Mouse (Mus musculus) neural tube, embryonic 15.5 days (tissue): Measurements from ENCODE around the gene Mcmbp. TPM values are rescaled to one million over a fixed set of nuclear protein-coding genes. Genes with fewer than 3 reads are reported as not detected.

Experiments
- ATAC-seq: fragments of 200-750 bp; cut with Nextera tagmentation; 2 replicates; pipeline ENCODE4 v1.8.0; 2017; ENCODE audit warnings: mild to moderate bottlenecking, moderate TSS enrichment, moderate library complexity; ENCODE audit not compliant: low FRiP score
- H3K27ac ChIP-seq: fragments of 300-500 bp; sonication (generic); replicated peaks from 2 replicates; pipeline ENCODE4 v1.5.1; 2015; ENCODE audit warnings: mild to moderate bottlenecking, inconsistent platforms
- H3K27me3 ChIP-seq: fragments of 300-500 bp; sonication (generic); replicated peaks from 2 replicates; pipeline ENCODE4 v1.6.1; 2015; ENCODE audit warnings: inconsistent platforms
- H3K36me3 ChIP-seq: fragments of 300-500 bp; sonication (generic); 2 replicates; pipeline ENCODE4 v1.6.1; 2015; ENCODE audit warnings: inconsistent platforms
- H3K4me1 ChIP-seq: fragments of 300-500 bp; sonication (generic); 2 replicates; pipeline ENCODE4 v1.6.1; 2015; ENCODE audit warnings: inconsistent platforms
- H3K4me2 ChIP-seq: fragments of 300-500 bp; sonication (generic); 2 replicates; pipeline ENCODE4 v1.6.1; 2015; ENCODE audit warnings: inconsistent platforms, mild to moderate bottlenecking, moderate library complexity
- H3K4me3 ChIP-seq: fragments of 300-500 bp; sonication (generic); replicated peaks from 2 replicates; pipeline ENCODE4 v1.5.1; 2015; ENCODE audit warnings: mild to moderate bottlenecking, inconsistent platforms
- H3K9ac ChIP-seq: fragments of 300-500 bp; sonication (generic); replicated peaks from 2 replicates; pipeline ENCODE4 v1.6.1; 2015; ENCODE audit warnings: mild to moderate bottlenecking, inconsistent platforms
- H3K9me3 ChIP-seq: fragments of 300-500 bp; sonication (generic); replicated peaks from 2 replicates; pipeline ENCODE4 v1.6.1; 2016; ENCODE audit warnings: inconsistent platforms
- WGBS: fragments of 180-500 bp; shearing (Covaris S2); methylation state at CpG from one replicate; pipeline ENCODE4 v1.1.7; 2015; ENCODE audit warnings: mixed read lengths; 5-methylcytosine and 5-hydroxymethylcytosine counted together
- polyA plus RNA-seq: library from polyadenylated mRNA; unstranded; fragments of >200 nt; fragmentation: Nextera tagmentation; extraction: Ambion mirVana; gene quantifications from 2 replicates; pipeline ENCODE4 v1.2.1, GENCODE M21; 2015

The Mcmbp gene
- polyA plus RNA-seq, 1 experiment from 2014 or later: 39.5 TPM

- Histone ChIP-seq H3K27ac (peak within 1 kb of the TSS; percentile 82), H3K27me3 (0 out of 2 replicates have a peak, but pooled peaks cover 4% of the 10 kb centered on the region), H3K9me3 (no peaks in the 10 kb centered on the region), H3K4me3 (peak within 1 kb of the TSS; percentile 69), H3K36me3 (peaks cover under 1% of the 10 kb centered on the region; the same call in 1 of the 2 replicates), H3K4me2 (peak within 1 kb of the TSS; percentile 86), H3K9ac (peak within 1 kb of the TSS; percentile 86), H3K4me1 (peaks cover 50% of the 10 kb centered on the region)
- peak; percentile 90 for ATAC-seq
- WGBS: under 1% methylated on average over 55 of the region's 55 CpGs
Measured at GRCm38 (mm10) chr7:128744684-128745485, 4.6 kb upstream of the Mcmbp start, which contains the start of gene Sec23ip. TSS of gene Sec23ip (plus strand) at chr7:128744943.

- Histone ChIP-seq H3K27me3 (0 out of 2 replicates have a peak, but pooled peaks cover 4% of the 10 kb centered on the region), H3K4me3 (peak overlapping the region; percentile 69), H3K9ac (no peak overlapping the region), H3K27ac (peak overlapping the region; percentile 75), H3K4me2 (peak overlapping the region; percentile 86), H3K36me3 (no peaks in the 10 kb centered on the region), H3K9me3 (no peaks in the 10 kb centered on the region), H3K4me1 (peaks cover 52% of the 10 kb centered on the region)
- WGBS: 62% methylated on average over 2 of the region's 2 CpGs
- no peak for ATAC-seq
Measured at GRCm38 (mm10) chr7:128743898-128744297, 3.6 kb upstream of the Mcmbp start.

GRCm38 (mm10) chr7:128739462-128740277 is 625 bp downstream of the Mcmbp start:
- peak overlapping the region; percentile 92 for H3K27ac ChIP-seq
- H3K4me2 ChIP-seq: peak overlapping the region; percentile 71
- no peaks in the 10 kb centered on the region; the same call in 1 of the 2 replicates for H3K36me3 ChIP-seq
- H3K27me3 ChIP-seq: 0 out of 2 replicates have a peak, but pooled peaks cover 4% of the 10 kb centered on the region
- peak overlapping the region; percentile 95 for H3K9ac ChIP-seq
- H3K9me3 ChIP-seq: no peaks in the 10 kb centered on the region
- H3K4me3 ChIP-seq: peak overlapping the region; percentile 99
- under 1% methylated on average over 75 of the region's 80 CpGs for WGBS
- ATAC-seq: peak; percentile 51
- H3K4me1 ChIP-seq: peaks cover 30% of the 10 kb centered on the region

- peak overlapping the region; percentile 99 for H3K4me3 ChIP-seq
- H3K36me3 ChIP-seq: no peaks in the 10 kb centered on the region; the same call in 1 of the 2 replicates
- no peaks in the 10 kb centered on the region for H3K9me3 ChIP-seq
- peak overlapping the region; percentile 92 for H3K27ac ChIP-seq
- peak overlapping the region; percentile 95 for H3K9ac ChIP-seq
- H3K27me3 ChIP-seq: 0 out of 2 replicates have a peak, but pooled peaks cover 4% of the 10 kb centered on the region
- H3K4me2 ChIP-seq: peak overlapping the region; percentile 71
- no peak for ATAC-seq
- WGBS: 1% methylated on average over 15 of the region's 15 CpGs
- H3K4me1 ChIP-seq: peaks cover 28% of the 10 kb centered on the region
Measured at GRCm38 (mm10) chr7:128739116-128739461, 1.2 kb downstream of the Mcmbp start.

GRCm38 (mm10) chr7:128738041-128738440 is 2.3 kb downstream of the Mcmbp start:
- 0 out of 2 replicates have a peak overlapping the region, but pooled peaks have one; percentile 99 for H3K4me3 ChIP-seq
- no peaks in the 10 kb centered on the region; the same call in 1 of the 2 replicates for H3K36me3 ChIP-seq
- ATAC-seq: no peak

GRCm38 (mm10) chr7:128731585-128731984 is 8.7 kb downstream of the Mcmbp start:
- Histone ChIP-seq H3K27ac (no peak overlapping the region), H3K9ac (no peak overlapping the region), H3K4me3 (no peak overlapping the region), H3K27me3 (no peaks in the 10 kb centered on the region), H3K4me2 (no peak overlapping the region), H3K36me3 (no peaks in the 10 kb centered on the region; the same call in 1 of the 2 replicates), H3K4me1 (peaks cover 11% of the 10 kb centered on the region; the same call in 1 of the 2 replicates), H3K9me3 (no peaks in the 10 kb centered on the region)
- no peak for ATAC-seq
- 62% methylated on average over 2 of the region's 2 CpGs for WGBS

More at GRCm38 (mm10) chr7:128738041-128738440, 2.3 kb downstream of the Mcmbp start:
- Histone ChIP-seq H3K9ac (no peak overlapping the region), H3K9me3 (no peaks in the 10 kb centered on the region), H3K4me1 (peaks cover 24% of the 10 kb centered on the region), H3K27me3 (0 out of 2 replicates have a peak, but pooled peaks cover 4% of the 10 kb centered on the region), H3K27ac (no peak overlapping the region), H3K4me2 (peak overlapping the region; percentile 71)
- WGBS: 77% methylated on average over 5 of the region's 5 CpGs

- H3K4me2 ChIP-seq: no peak overlapping the region
- H3K27ac ChIP-seq: no peak overlapping the region
- no peak for ATAC-seq
- no peaks in the 10 kb centered on the region for H3K9me3 ChIP-seq
- H3K9ac ChIP-seq: no peak overlapping the region
- H3K4me1 ChIP-seq: peaks cover 20% of the 10 kb centered on the region
- no peaks in the 10 kb centered on the region for H3K27me3 ChIP-seq
- H3K36me3 ChIP-seq: 0 out of 2 replicates have a peak, but pooled peaks cover 3% of the 10 kb centered on the region
- WGBS: 71% methylated on average over 10 of the region's 10 CpGs
- H3K4me3 ChIP-seq: no peak overlapping the region
Measured at GRCm38 (mm10) chr7:128728738-128729137, 11.6 kb downstream of the Mcmbp start.

- 43% methylated on average over 5 of the region's 5 CpGs for WGBS
Measured at GRCm38 (mm10) chr7:128727701-128728100, 12.6 kb downstream of the Mcmbp start.

GRCm38 (mm10) chr7:128726999-128727398 is 13.3 kb downstream of the Mcmbp start:
- Histone ChIP-seq H3K4me2 (no peak overlapping the region), H3K9me3 (no peaks in the 10 kb centered on the region), H3K4me3 (no peak overlapping the region), H3K36me3 (peaks cover 13% of the 10 kb centered on the region; the same call in 1 of the 2 replicates), H3K4me1 (peaks cover 20% of the 10 kb centered on the region), H3K27ac (no peak overlapping the region), H3K27me3 (no peaks in the 10 kb centered on the region), H3K9ac (no peak overlapping the region)
- WGBS: 55% methylated on average over 10 of the region's 10 CpGs
- no peak for ATAC-seq

More at GRCm38 (mm10) chr7:128727701-128728100, 12.6 kb downstream of the Mcmbp start:
- H3K36me3 ChIP-seq: peaks cover 9% of the 10 kb centered on the region; the same call in 1 of the 2 replicates
- no peaks in the 10 kb centered on the region for H3K27me3 ChIP-seq
- H3K4me2 ChIP-seq: no peak overlapping the region
- no peaks in the 10 kb centered on the region for H3K9me3 ChIP-seq
- H3K4me3 ChIP-seq: no peak overlapping the region
- H3K27ac ChIP-seq: no peak overlapping the region
- peaks cover 20% of the 10 kb centered on the region for H3K4me1 ChIP-seq
- no peak for ATAC-seq
- no peak overlapping the region for H3K9ac ChIP-seq

GRCm38 (mm10) chr7:128725189-128725588 is 15.1 kb downstream of the Mcmbp start:
- Histone ChIP-seq H3K4me1 (peaks cover 18% of the 10 kb centered on the region), H3K4me3 (no peak overlapping the region), H3K9me3 (no peaks in the 10 kb centered on the region), H3K9ac (no peak overlapping the region), H3K36me3 (peaks cover 17% of the 10 kb centered on the region), H3K27ac (peak overlapping the region; percentile 9; the same call in 1 of the 2 replicates), H3K27me3 (no peaks in the 10 kb centered on the region), H3K4me2 (no peak overlapping the region)
- 83% methylated on average over 9 of the region's 9 CpGs for WGBS
- ATAC-seq: no peak

- H3K36me3 ChIP-seq: peaks cover 19% of the 10 kb centered on the region
- no peak overlapping the region for H3K4me2 ChIP-seq
- WGBS: 23% methylated on average over 4 of the region's 4 CpGs
- no peak overlapping the region for H3K9ac ChIP-seq
- H3K4me3 ChIP-seq: no peak overlapping the region
- ATAC-seq: peak; percentile 87
- no peaks in the 10 kb centered on the region for H3K27me3 ChIP-seq
- peaks cover 18% of the 10 kb centered on the region for H3K4me1 ChIP-seq
- no peaks in the 10 kb centered on the region for H3K9me3 ChIP-seq
- H3K27ac ChIP-seq: peak overlapping the region; percentile 9; the same call in 1 of the 2 replicates
Measured at GRCm38 (mm10) chr7:128724761-128725160, 15.5 kb downstream of the Mcmbp start.
